Mouse (Mus musculus) bone marrow macrophage, adult 2 months (primary cell): ENCODE measurements around the gene Gm17402.

Experiments
- CTCF ChIP-seq: IDR thresholded peaks from 2 replicates; pipeline ENCODE4 v1.5.1; 2012; ENCODE audit warnings: low read depth, mild to moderate bottlenecking, low read length, moderate library complexity
- POLR2A ChIP-seq: IDR thresholded peaks from 2 replicates; pipeline ENCODE4 v1.6.1; 2012; ENCODE audit warnings: mild to moderate bottlenecking, low read depth, low read length, borderline replicate concordance

DNA sequence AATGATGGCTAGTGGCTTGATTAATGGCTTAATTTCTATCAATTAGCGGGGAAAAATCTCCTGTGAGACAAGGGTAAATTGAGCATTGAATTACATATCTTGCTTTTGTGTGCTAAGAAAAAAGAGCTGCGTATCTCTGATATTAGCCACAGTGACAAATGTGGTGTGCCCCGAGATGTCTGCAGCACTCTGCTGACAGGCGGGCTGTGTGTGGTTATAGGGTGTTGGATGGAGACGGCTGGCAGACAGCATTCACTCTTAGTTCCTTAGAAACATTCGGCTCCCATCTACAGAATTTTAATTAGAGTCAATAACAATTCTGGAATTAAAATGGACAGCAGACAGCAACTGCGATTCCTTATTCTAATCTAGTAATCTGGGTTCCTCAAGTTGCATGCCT lies 34.0 kb downstream of the Gm17402 start:
- TF ChIP-seq CTCF (no peak), POLR2A (no peak)
